Mouse (Mus musculus): ENCODE data around the gene Sqstm1. TPM values are rescaled to one million over a fixed set of nuclear protein-coding genes. Genes with fewer than 3 reads are reported as not detected.

Gene Sqstm1
- total RNA-seq, 2 experiments from 2014 or later = 234 to 282 TPM

GRCm38 (mm10) chr11:50149603-50150150, 61.0 kb downstream of the Sqstm1 start:
- no peak for DNase-seq
- intact Hi-C loops (cut with DNase I) = loop anchor here (5.0 kb wide), 1 partner anchor 213 kb away; no protein-coding TSS in a partner anchor

Small RNAs within 50 kb of the gene (microRNA-seq; reads per million reads assigned to microRNA genes)
- gene Mir6919 = 0.60 to 1.6 reads per million in 2 experiments

Other genes with a start within 250 kb of the Sqstm1 start
- 10 to 100 TPM; 45.0 to 53.6 TPM for gene Rnf130, start 185.5 kb downstream of the Sqstm1 start, total RNA-seq (2021)
- gene Tbc1d9b, start 79.4 kb downstream of the Sqstm1 start, total RNA-seq (2021) = 10 to 100 TPM; 41.8 to 43.4 TPM
- 1 to 10 TPM; 3.4 to 4.3 TPM for gene Mrnip, start 36.4 kb downstream of the Sqstm1 start, total RNA-seq (2021)
- gene Mgat4b, start 63 bp upstream of the Sqstm1 start, total RNA-seq (2021) = 100 to 1,000 TPM in 1 of 2 experiments, 10 to 100 TPM in 1; 97.2 to 101 TPM
- 1 to 10 TPM; 7.4 to 8.7 TPM for gene Ltc4s, start 27.8 kb upstream of the Sqstm1 start, total RNA-seq (2021)
- gene Maml1, start 81.5 kb upstream of the Sqstm1 start, total RNA-seq (2021) = 10 to 100 TPM; 14.7 to 17.8 TPM
- gene Canx, start 114.8 kb upstream of the Sqstm1 start, total RNA-seq (2021) = 100 to 1,000 TPM; 212 to 246 TPM
- not detected for gene Cby3, start 143.6 kb upstream of the Sqstm1 start, total RNA-seq (2021)
- 100 to 1,000 TPM; 134 to 140 TPM for gene Hnrnph1, start 166.2 kb upstream of the Sqstm1 start, total RNA-seq (2021)
- gene Rufy1, start 220.3 kb upstream of the Sqstm1 start, total RNA-seq (2021) = 10 to 100 TPM; 27.1 to 27.7 TPM

Data from heart, postnatal 14 days (tissue).